Mouse (Mus musculus): ENCODE data around the gene Dync1i2. TPM values are rescaled to one million over a fixed set of nuclear protein-coding genes. Genes with fewer than 3 reads are reported as not detected.

The Dync1i2 gene
- 144 and 146 TPM in 2 replicates for polyA plus RNA-seq (2012; ENCODE audit: insufficient read depth, insufficient read length, missing spikeins)

- no peak for TF ChIP-seq POLR2A (IDR thresholded peaks at IDR 0.05; ENCODE audit: borderline replicate concordance, low read depth, low read length)
- TF ChIP-seq CTCF (IDR thresholded peaks at IDR 0.05; ENCODE audit: low read depth, low read length) = no peak
- H3K4me1 ChIP-seq (ENCODE audit: control insufficient read depth, insufficient read depth, low read length) = peaks cover 24% of the 10 kb centered on the region
- peak within 1 kb of the TSS; percentile 50 for H3K27ac ChIP-seq (ENCODE audit: insufficient read depth, low read depth, low read length)
- H3K4me3 ChIP-seq (ENCODE audit: insufficient read depth, low read length) = peak within 1 kb of the TSS; percentile 90
Measured at GRCm38 (mm10) chr2:71211591-71212359, at the start of gene Dync1i2. TSS of gene Dync1i2 (plus strand) at chr2:71211706.

- TF ChIP-seq POLR2A (IDR thresholded peaks at IDR 0.05; ENCODE audit: borderline replicate concordance, low read depth, low read length) (no peak), CTCF (IDR thresholded peaks at IDR 0.05; ENCODE audit: low read depth, low read length) (no peak)
- H3K4me3 ChIP-seq (ENCODE audit: insufficient read depth, low read length) = no peak overlapping the region
- no peak overlapping the region for H3K27ac ChIP-seq (ENCODE audit: insufficient read depth, low read depth, low read length)
- H3K4me1 ChIP-seq (ENCODE audit: control insufficient read depth, insufficient read depth, low read length) = no peaks in the 10 kb centered on the region
Measured at GRCm38 (mm10) chr2:71162831-71163621, 48.5 kb upstream of the Dync1i2 start.

- TF ChIP-seq CTCF (IDR thresholded peaks at IDR 0.05; ENCODE audit: low read depth, low read length) (no peak), POLR2A (IDR thresholded peaks at IDR 0.05; ENCODE audit: borderline replicate concordance, low read depth, low read length) (no peak)
- H3K4me1 ChIP-seq (ENCODE audit: control insufficient read depth, insufficient read depth, low read length) = no peaks in the 10 kb centered on the region
- no peak overlapping the region for H3K27ac ChIP-seq (ENCODE audit: insufficient read depth, low read depth, low read length)
- H3K4me3 ChIP-seq (ENCODE audit: insufficient read depth, low read length) = no peak overlapping the region
Measured at GRCm38 (mm10) chr2:71167211-71167610, 44.3 kb upstream of the Dync1i2 start.

- no peak for TF ChIP-seq POLR2A (IDR thresholded peaks at IDR 0.05; ENCODE audit: borderline replicate concordance, low read depth, low read length)
- no peak for TF ChIP-seq CTCF (IDR thresholded peaks at IDR 0.05; ENCODE audit: low read depth, low read length)
- Histone ChIP-seq H3K4me1 (ENCODE audit: control insufficient read depth, insufficient read depth, low read length) (no peaks in the 10 kb centered on the region), H3K27ac (ENCODE audit: insufficient read depth, low read depth, low read length) (no peak overlapping the region), H3K4me3 (ENCODE audit: insufficient read depth, low read length) (no peak overlapping the region)
Measured at GRCm38 (mm10) chr2:71168461-71169021, 43.0 kb upstream of the Dync1i2 start.

- no peak for TF ChIP-seq CTCF (IDR thresholded peaks at IDR 0.05; ENCODE audit: low read depth, low read length)
- no peak for TF ChIP-seq POLR2A (IDR thresholded peaks at IDR 0.05; ENCODE audit: borderline replicate concordance, low read depth, low read length)
- Histone ChIP-seq H3K27ac (ENCODE audit: insufficient read depth, low read depth, low read length) (no peak overlapping the region), H3K4me1 (ENCODE audit: control insufficient read depth, insufficient read depth, low read length) (no peaks in the 10 kb centered on the region), H3K4me3 (ENCODE audit: insufficient read depth, low read length) (no peak overlapping the region)
Measured at GRCm38 (mm10) chr2:71173031-71173430, 38.5 kb upstream of the Dync1i2 start.

GRCm38 (mm10) chr2:71176329-71177249, 34.9 kb upstream of the Dync1i2 start:
- H3K27ac ChIP-seq (ENCODE audit: insufficient read depth, low read depth, low read length) = no peak overlapping the region
- H3K4me1 ChIP-seq (ENCODE audit: control insufficient read depth, insufficient read depth, low read length) = no peaks in the 10 kb centered on the region
- TF ChIP-seq POLR2A (IDR thresholded peaks at IDR 0.05; ENCODE audit: borderline replicate concordance, low read depth, low read length) = no peak
- no peak for TF ChIP-seq CTCF (IDR thresholded peaks at IDR 0.05; ENCODE audit: low read depth, low read length)

GRCm38 (mm10) chr2:71177250-71177615, 34.3 kb upstream of the Dync1i2 start:
- no peaks in the 10 kb centered on the region for H3K4me1 ChIP-seq (ENCODE audit: control insufficient read depth, insufficient read depth, low read length)
- H3K4me3 ChIP-seq (ENCODE audit: insufficient read depth, low read length) = no peak overlapping the region
- H3K27ac ChIP-seq (ENCODE audit: insufficient read depth, low read depth, low read length) = no peak overlapping the region
- TF ChIP-seq CTCF (IDR thresholded peaks at IDR 0.05; ENCODE audit: low read depth, low read length) = no peak
- no peak for TF ChIP-seq POLR2A (IDR thresholded peaks at IDR 0.05; ENCODE audit: borderline replicate concordance, low read depth, low read length)

More at GRCm38 (mm10) chr2:71176329-71177249, 34.9 kb upstream of the Dync1i2 start:
- H3K4me3 ChIP-seq (ENCODE audit: insufficient read depth, low read length) = no peak overlapping the region

- Histone ChIP-seq H3K27ac (ENCODE audit: insufficient read depth, low read depth, low read length) (no peak overlapping the region), H3K4me1 (ENCODE audit: control insufficient read depth, insufficient read depth, low read length) (no peaks in the 10 kb centered on the region), H3K4me3 (ENCODE audit: insufficient read depth, low read length) (no peak overlapping the region)
- TF ChIP-seq CTCF (IDR thresholded peaks at IDR 0.05; ENCODE audit: low read depth, low read length) (no peak), POLR2A (IDR thresholded peaks at IDR 0.05; ENCODE audit: borderline replicate concordance, low read depth, low read length) (no peak)
Measured at GRCm38 (mm10) chr2:71177760-71178159, 33.7 kb upstream of the Dync1i2 start.

GRCm38 (mm10) chr2:71179716-71180115, 31.8 kb upstream of the Dync1i2 start:
- no peaks in the 10 kb centered on the region for H3K4me1 ChIP-seq (ENCODE audit: control insufficient read depth, insufficient read depth, low read length)
- TF ChIP-seq POLR2A (IDR thresholded peaks at IDR 0.05; ENCODE audit: borderline replicate concordance, low read depth, low read length) = no peak
- no peak for TF ChIP-seq CTCF (IDR thresholded peaks at IDR 0.05; ENCODE audit: low read depth, low read length)
- H3K27ac ChIP-seq (ENCODE audit: insufficient read depth, low read depth, low read length) = no peak overlapping the region
- H3K4me3 ChIP-seq (ENCODE audit: insufficient read depth, low read length) = no peak overlapping the region
